Mouse (Mus musculus): ENCODE results near the gene 4921504E06Rik. TPM values are rescaled to one million over a fixed set of nuclear protein-coding genes. Genes with fewer than 3 reads are reported as not detected.

4921504E06Rik gene
- polyA plus RNA-seq, 1 experiment from 2014 or later: not detected

GRCm38 (mm10) chr2:19446746-19447145 is 107.0 kb downstream of the 4921504E06Rik start:
- no peaks in the 10 kb centered on the region for H3K9me3 ChIP-seq (replicated peaks; ENCODE audit: control insufficient read depth, low read length)
- ATAC-seq (replicated peaks; ENCODE audit: insufficient number of reproducible peaks, low FRiP score, low TSS enrichment, low read depth): no peak
- H3K36me3 ChIP-seq (replicated peaks; ENCODE audit: control insufficient read depth, insufficient read depth, low read depth, low read length): no peaks in the 10 kb centered on the region
- H3K4me2 ChIP-seq (ENCODE audit: low read depth, low read length): no peak overlapping the region
- no peak overlapping the region for H3K9ac ChIP-seq (replicated peaks; ENCODE audit: low read length)
- peaks cover 7% of the 10 kb centered on the region for H3K4me1 ChIP-seq (ENCODE audit: control insufficient read depth, insufficient read depth, low read length)
- no peak overlapping the region for H3K27ac ChIP-seq (replicated peaks; ENCODE audit: low read depth, low read length)
- peaks cover 82% of the 10 kb centered on the region for H3K27me3 ChIP-seq (ENCODE audit: control insufficient read depth, insufficient read depth, low read length)
- H3K4me3 ChIP-seq (ENCODE audit: low read depth, low read length): no peak overlapping the region
- no peak for DNase-seq (ENCODE audit: low spot score)
- WGBS: 4% methylated on average over 7 of the region's 7 CpGs

- no peak overlapping the region for H3K27ac ChIP-seq (replicated peaks; ENCODE audit: low read depth, low read length)
- H3K4me3 ChIP-seq (ENCODE audit: low read depth, low read length): peak overlapping the region; percentile 21; the same call in 1 of the 2 replicates
- no peaks in the 10 kb centered on the region for H3K36me3 ChIP-seq (replicated peaks; ENCODE audit: control insufficient read depth, insufficient read depth, low read depth, low read length)
- H3K9me3 ChIP-seq (replicated peaks; ENCODE audit: control insufficient read depth, low read length): no peaks in the 10 kb centered on the region
- peaks cover 7% of the 10 kb centered on the region for H3K4me1 ChIP-seq (ENCODE audit: control insufficient read depth, insufficient read depth, low read length)
- ATAC-seq (replicated peaks; ENCODE audit: insufficient number of reproducible peaks, low FRiP score, low TSS enrichment, low read depth): no peak
- no peak overlapping the region for H3K9ac ChIP-seq (replicated peaks; ENCODE audit: low read length)
- no peak for DNase-seq (ENCODE audit: low spot score)
- 1% methylated on average over 65 of the region's 67 CpGs for WGBS
- H3K4me2 ChIP-seq (ENCODE audit: low read depth, low read length): peak overlapping the region; percentile 41
- H3K27me3 ChIP-seq (ENCODE audit: control insufficient read depth, insufficient read depth, low read length): peaks cover 80% of the 10 kb centered on the region
Measured at GRCm38 (mm10) chr2:19445871-19446501, 107.7 kb downstream of the 4921504E06Rik start.

- under 1% methylated on average over 49 of the region's 53 CpGs for WGBS
- no peak within 1 kb of the TSS for H3K9ac ChIP-seq (replicated peaks; ENCODE audit: low read length)
- H3K4me2 ChIP-seq (ENCODE audit: low read depth, low read length): peak within 1 kb of the TSS; percentile 41
- no peaks in the 10 kb centered on the region for H3K9me3 ChIP-seq (replicated peaks; ENCODE audit: control insufficient read depth, low read length)
- peak within 1 kb of the TSS; percentile 21; the same call in 1 of the 2 replicates for H3K4me3 ChIP-seq (ENCODE audit: low read depth, low read length)
- peaks cover 73% of the 10 kb centered on the region for H3K27me3 ChIP-seq (ENCODE audit: control insufficient read depth, insufficient read depth, low read length)
- H3K36me3 ChIP-seq (replicated peaks; ENCODE audit: control insufficient read depth, insufficient read depth, low read depth, low read length): no peaks in the 10 kb centered on the region
- H3K27ac ChIP-seq (replicated peaks; ENCODE audit: low read depth, low read length): no peak within 1 kb of the TSS
- DNase-seq (ENCODE audit: low spot score) (no peak), ATAC-seq (replicated peaks; ENCODE audit: insufficient number of reproducible peaks, low FRiP score, low TSS enrichment, low read depth) (0 out of 2 replicates have a peak, but pooled peaks have one; percentile 17)
- peaks cover 7% of the 10 kb centered on the region for H3K4me1 ChIP-seq (ENCODE audit: control insufficient read depth, insufficient read depth, low read length)
Measured at GRCm38 (mm10) chr2:19444931-19445831, 108.5 kb downstream of the 4921504E06Rik start, which contains the start of gene Ptf1a. TSS of gene Ptf1a (plus strand) at chr2:19445663.

GRCm38 (mm10) chr2:19444346-19444745 is 109.4 kb downstream of the 4921504E06Rik start:
- WGBS: under 1% methylated on average over 9 of the region's 9 CpGs
- Histone ChIP-seq H3K4me3 (ENCODE audit: low read depth, low read length) (no peak overlapping the region), H3K36me3 (replicated peaks; ENCODE audit: control insufficient read depth, insufficient read depth, low read depth, low read length) (no peaks in the 10 kb centered on the region), H3K4me2 (ENCODE audit: low read depth, low read length) (no peak overlapping the region), H3K27ac (replicated peaks; ENCODE audit: low read depth, low read length) (no peak overlapping the region), H3K4me1 (ENCODE audit: control insufficient read depth, insufficient read depth, low read length) (peaks cover 7% of the 10 kb centered on the region), H3K9me3 (replicated peaks; ENCODE audit: control insufficient read depth, low read length) (no peaks in the 10 kb centered on the region), H3K27me3 (ENCODE audit: control insufficient read depth, insufficient read depth, low read length) (peaks cover 65% of the 10 kb centered on the region), H3K9ac (replicated peaks; ENCODE audit: low read length) (no peak overlapping the region)
- DNase-seq (ENCODE audit: low spot score): no peak
- ATAC-seq (replicated peaks; ENCODE audit: insufficient number of reproducible peaks, low FRiP score, low TSS enrichment, low read depth): no peak

- Histone ChIP-seq H3K4me3 (ENCODE audit: low read depth, low read length) (no peak overlapping the region), H3K4me1 (ENCODE audit: control insufficient read depth, insufficient read depth, low read length) (no peaks in the 10 kb centered on the region), H3K9ac (replicated peaks; ENCODE audit: low read length) (no peak overlapping the region), H3K27me3 (ENCODE audit: control insufficient read depth, insufficient read depth, low read length) (peaks cover 50% of the 10 kb centered on the region), H3K36me3 (replicated peaks; ENCODE audit: control insufficient read depth, insufficient read depth, low read depth, low read length) (no peaks in the 10 kb centered on the region), H3K9me3 (replicated peaks; ENCODE audit: control insufficient read depth, low read length) (no peaks in the 10 kb centered on the region), H3K27ac (replicated peaks; ENCODE audit: low read depth, low read length) (no peak overlapping the region), H3K4me2 (ENCODE audit: low read depth, low read length) (no peak overlapping the region)
- 2% methylated on average over 41 of the region's 41 CpGs for WGBS
- DNase-seq (ENCODE audit: low spot score): no peak
- peak; percentile 76 for ATAC-seq (replicated peaks; ENCODE audit: insufficient number of reproducible peaks, low FRiP score, low TSS enrichment, low read depth)
Measured at GRCm38 (mm10) chr2:19431614-19432323, 121.9 kb downstream of the 4921504E06Rik start.

GRCm38 (mm10) chr2:19431186-19431585 is 122.5 kb downstream of the 4921504E06Rik start:
- Histone ChIP-seq H3K9me3 (replicated peaks; ENCODE audit: control insufficient read depth, low read length) (no peaks in the 10 kb centered on the region), H3K27me3 (ENCODE audit: control insufficient read depth, insufficient read depth, low read length) (peaks cover 50% of the 10 kb centered on the region), H3K9ac (replicated peaks; ENCODE audit: low read length) (no peak overlapping the region), H3K4me3 (ENCODE audit: low read depth, low read length) (no peak overlapping the region), H3K4me2 (ENCODE audit: low read depth, low read length) (no peak overlapping the region), H3K27ac (replicated peaks; ENCODE audit: low read depth, low read length) (no peak overlapping the region), H3K36me3 (replicated peaks; ENCODE audit: control insufficient read depth, insufficient read depth, low read depth, low read length) (no peaks in the 10 kb centered on the region), H3K4me1 (ENCODE audit: control insufficient read depth, insufficient read depth, low read length) (no peaks in the 10 kb centered on the region)
- peak; percentile 68; the same call in 1 of the 2 replicates for ATAC-seq (replicated peaks; ENCODE audit: insufficient number of reproducible peaks, low FRiP score, low TSS enrichment, low read depth)
- peak; percentile 55 for DNase-seq (ENCODE audit: low spot score)
- under 1% methylated on average over 18 of the region's 18 CpGs for WGBS

GRCm38 (mm10) chr2:19430746-19431145 is 123.0 kb downstream of the 4921504E06Rik start:
- H3K9ac ChIP-seq (replicated peaks; ENCODE audit: low read length): no peak overlapping the region
- H3K27me3 ChIP-seq (ENCODE audit: control insufficient read depth, insufficient read depth, low read length): peaks cover 47% of the 10 kb centered on the region
- H3K9me3 ChIP-seq (replicated peaks; ENCODE audit: control insufficient read depth, low read length): no peaks in the 10 kb centered on the region
- no peaks in the 10 kb centered on the region for H3K36me3 ChIP-seq (replicated peaks; ENCODE audit: control insufficient read depth, insufficient read depth, low read depth, low read length)
- DNase-seq (ENCODE audit: low spot score) (no peak), ATAC-seq (replicated peaks; ENCODE audit: insufficient number of reproducible peaks, low FRiP score, low TSS enrichment, low read depth) (no peak)
- peak overlapping the region; percentile 11; the same call in 1 of the 2 replicates for H3K4me2 ChIP-seq (ENCODE audit: low read depth, low read length)
- under 1% methylated on average over 33 of the region's 33 CpGs for WGBS
- no peak overlapping the region for H3K27ac ChIP-seq (replicated peaks; ENCODE audit: low read depth, low read length)
- H3K4me3 ChIP-seq (ENCODE audit: low read depth, low read length): no peak overlapping the region
- H3K4me1 ChIP-seq (ENCODE audit: control insufficient read depth, insufficient read depth, low read length): no peaks in the 10 kb centered on the region

All from embryonic facial prominence, embryonic 11.5 days (tissue).